Mouse (Mus musculus): Measurements from ENCODE around the gene Btbd35f24.
"Not testable (repeated sequence)": the region's sequence is repeated elsewhere in the genome, so short reads cannot be mapped to it uniquely, and the experiment has no call there.

Gene Btbd35f24

DNA sequence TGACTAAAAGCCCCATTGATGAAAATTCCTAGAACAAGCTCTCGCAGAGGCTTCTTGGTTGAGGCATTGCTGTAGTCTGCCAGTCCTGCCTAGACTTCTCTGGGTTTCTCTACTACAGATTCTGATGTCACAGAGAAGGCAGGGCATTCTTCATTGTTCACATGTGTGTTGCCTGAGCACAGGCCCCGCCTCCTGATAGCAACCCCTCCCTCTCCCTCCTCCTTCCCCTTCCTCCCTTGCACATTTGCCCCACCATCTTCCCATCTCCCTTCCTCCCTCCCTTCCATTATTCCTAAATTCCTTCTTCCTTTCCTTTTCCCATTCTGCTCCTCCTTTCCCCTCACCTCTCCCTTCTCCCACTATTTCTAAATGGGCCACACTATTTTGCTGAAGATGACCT is at the start of gene Btbd35f24:
TSS of gene Btbd35f24 (minus strand) at position 101 of the 400 bp plus-strand sequence.
- not testable (repeated sequence) for DNase-seq

Measured in retina, postnatal 1 day (tissue).